Mouse (Mus musculus): ENCODE data around the gene Ddx18. TPM values are rescaled to one million over a fixed set of nuclear protein-coding genes. Genes with fewer than 3 reads are reported as not detected.

The Ddx18 gene
- polyA plus RNA-seq (2015; fragmentation: Nextera tagmentation; extraction: Ambion mirVana): 53.2 and 55.2 TPM in 2 replicates

DNA sequence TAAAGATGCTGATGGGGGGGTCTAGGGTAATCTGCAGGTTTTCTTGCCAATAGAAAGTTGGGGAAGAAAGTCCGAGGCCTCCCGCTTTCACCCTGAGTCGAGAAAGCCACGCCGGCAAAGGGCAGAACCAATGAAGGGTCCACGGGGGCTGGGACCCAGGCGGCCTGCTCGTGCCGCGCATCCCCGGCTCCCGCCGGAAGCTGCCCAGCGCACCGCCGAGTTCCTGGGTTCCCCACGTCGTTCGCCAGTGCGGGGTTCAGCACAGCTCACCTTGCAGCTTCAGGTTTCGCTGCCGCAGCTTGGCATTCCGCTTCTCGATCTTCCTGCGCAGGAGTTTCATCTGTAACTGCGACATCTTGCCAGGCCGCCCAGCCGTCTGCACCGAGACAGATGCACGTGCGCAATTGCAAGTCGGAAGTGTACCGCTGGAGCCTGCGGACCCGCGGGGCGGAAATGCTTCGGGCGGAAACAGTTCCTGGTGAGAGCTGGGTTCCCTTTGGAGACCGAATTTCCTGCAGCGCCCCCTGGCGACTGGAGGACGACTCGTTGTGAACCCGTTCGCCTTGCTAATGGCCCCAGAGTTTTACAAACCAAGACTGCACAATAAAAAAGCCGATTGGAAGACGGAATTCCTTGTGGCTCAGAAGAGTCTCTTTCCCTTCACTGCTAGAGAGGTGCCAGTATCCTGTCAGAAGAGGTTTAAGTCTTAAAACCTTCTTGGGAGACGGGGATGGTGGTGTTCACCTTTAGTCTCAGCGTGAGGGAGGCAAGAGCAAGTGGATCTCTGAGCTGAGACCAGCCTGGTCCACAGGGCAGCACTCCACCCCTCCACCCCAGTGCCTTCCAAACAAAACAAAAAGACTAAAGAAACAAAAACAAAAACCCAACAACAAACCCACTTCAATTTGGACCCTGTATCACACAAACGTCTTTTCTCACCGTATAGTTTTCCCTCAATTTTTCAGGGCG is at the start of gene Ddx18:
Gene Ddx18 (minus strand): TSS at position 469 of the 969 bp plus-strand sequence.
- peaks cover 7% of the 10 kb centered on the region; the same call in 1 of the 2 replicates for H3K4me1 ChIP-seq
- H3K36me3 ChIP-seq: peaks cover 26% of the 10 kb centered on the region
- H3K9me3 ChIP-seq: no peaks in the 10 kb centered on the region
- peak within 1 kb of the TSS; percentile 59 for H3K4me2 ChIP-seq
- WGBS: 7% methylated on average over 53 of the region's 53 CpGs
- 0 out of 2 replicates have a peak within 1 kb of the TSS, but pooled peaks have one; percentile 29 for H3K27ac ChIP-seq
- peak; percentile 96 for ATAC-seq (ENCODE audit: borderline replicate concordance, extremely low read depth, low FRiP score, low TSS enrichment)
- peak within 1 kb of the TSS; percentile 78 for H3K4me3 ChIP-seq
- no peaks in the 10 kb centered on the region for H3K27me3 ChIP-seq
- H3K9ac ChIP-seq: peak within 1 kb of the TSS; percentile 60

DNA sequence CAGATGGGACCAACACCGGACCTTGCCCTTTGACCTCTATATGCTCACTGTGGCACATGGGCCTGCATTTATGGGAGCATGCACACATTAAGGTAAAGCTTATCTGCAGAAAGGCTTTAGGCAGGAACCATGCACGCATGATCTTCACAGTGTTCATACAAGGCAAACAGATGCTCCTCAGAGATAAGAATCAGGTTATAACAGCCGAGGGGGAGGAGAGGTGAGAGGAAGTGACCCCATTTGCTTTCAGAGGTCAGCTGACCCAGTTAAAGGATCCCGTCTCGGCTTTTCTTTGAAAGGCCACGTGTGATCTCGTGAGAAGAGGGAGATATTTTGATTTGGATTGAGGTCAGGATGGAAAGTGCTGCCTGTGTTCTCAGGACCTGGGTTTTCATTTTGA is 40.2 kb upstream of the Ddx18 start:
- H3K27ac ChIP-seq: no peak overlapping the region
- 40% methylated on average over 7 of the region's 7 CpGs for WGBS
- no peaks in the 10 kb centered on the region for H3K9me3 ChIP-seq
- H3K4me3 ChIP-seq: no peak overlapping the region
- H3K4me2 ChIP-seq: no peak overlapping the region
- H3K27me3 ChIP-seq: no peaks in the 10 kb centered on the region
- 0 out of 2 replicates have a peak, but pooled peaks have one; percentile 35 for ATAC-seq (ENCODE audit: borderline replicate concordance, extremely low read depth, low FRiP score, low TSS enrichment)
- H3K4me1 ChIP-seq: no peaks in the 10 kb centered on the region
- H3K9ac ChIP-seq: no peak overlapping the region
- no peaks in the 10 kb centered on the region for H3K36me3 ChIP-seq

DNA sequence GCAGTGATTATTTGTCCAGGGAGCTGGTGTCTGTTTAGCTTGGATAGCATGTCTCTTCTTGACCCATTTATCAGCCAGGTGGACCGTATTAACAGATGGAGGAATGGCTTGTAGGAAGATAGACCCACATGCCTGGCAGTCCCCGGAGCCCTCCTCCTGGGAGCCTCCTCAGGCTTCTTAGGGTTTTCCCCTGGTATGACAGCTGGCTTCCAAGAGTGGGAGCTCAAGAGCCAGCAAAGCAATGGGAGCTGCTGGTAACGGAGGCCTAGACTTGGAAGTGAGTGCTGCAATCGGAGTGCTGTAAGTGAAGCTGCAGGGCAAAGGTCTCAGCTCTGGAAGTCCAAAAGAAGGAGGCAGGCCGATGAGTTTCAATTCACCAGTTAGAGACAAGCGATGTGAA is 37.3 kb upstream of the Ddx18 start:
- ATAC-seq (ENCODE audit: borderline replicate concordance, extremely low read depth, low FRiP score, low TSS enrichment): no peak
- 39% methylated on average over 6 of the region's 6 CpGs for WGBS
- no peaks in the 10 kb centered on the region for H3K36me3 ChIP-seq
- no peak overlapping the region for H3K27ac ChIP-seq
- H3K9me3 ChIP-seq: no peaks in the 10 kb centered on the region
- no peaks in the 10 kb centered on the region for H3K4me1 ChIP-seq
- no peak overlapping the region for H3K4me2 ChIP-seq
- no peaks in the 10 kb centered on the region for H3K27me3 ChIP-seq
- H3K4me3 ChIP-seq: no peak overlapping the region
- no peak overlapping the region for H3K9ac ChIP-seq

DNA sequence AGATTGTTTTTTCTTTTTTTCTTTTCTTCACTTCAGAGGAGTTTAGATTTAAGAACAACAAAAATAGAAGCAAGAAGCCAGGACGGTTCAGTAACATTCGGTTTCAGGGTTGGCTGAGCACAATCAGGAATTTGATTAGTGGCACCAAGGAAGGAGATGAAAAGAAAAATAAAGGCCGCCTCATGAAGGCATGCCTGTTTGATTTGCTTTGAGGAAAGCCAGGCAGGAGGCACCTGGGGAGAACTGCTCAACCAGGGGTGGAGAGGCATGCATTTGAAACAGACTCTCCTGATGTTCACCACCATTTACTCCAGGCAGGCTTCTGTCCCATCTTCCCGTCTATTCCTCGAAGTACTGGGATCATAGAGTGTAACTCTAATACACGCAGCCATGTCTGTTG is 34.1 kb upstream of the Ddx18 start:
- H3K36me3 ChIP-seq: no peaks in the 10 kb centered on the region
- 83% methylated on average over 6 of the region's 6 CpGs for WGBS
- H3K4me3 ChIP-seq: no peak overlapping the region
- ATAC-seq (ENCODE audit: borderline replicate concordance, extremely low read depth, low FRiP score, low TSS enrichment): no peak
- H3K4me1 ChIP-seq: no peaks in the 10 kb centered on the region
- H3K27ac ChIP-seq: no peak overlapping the region
- H3K9ac ChIP-seq: no peak overlapping the region
- no peak overlapping the region for H3K4me2 ChIP-seq
- no peaks in the 10 kb centered on the region for H3K27me3 ChIP-seq
- H3K9me3 ChIP-seq: no peaks in the 10 kb centered on the region

DNA sequence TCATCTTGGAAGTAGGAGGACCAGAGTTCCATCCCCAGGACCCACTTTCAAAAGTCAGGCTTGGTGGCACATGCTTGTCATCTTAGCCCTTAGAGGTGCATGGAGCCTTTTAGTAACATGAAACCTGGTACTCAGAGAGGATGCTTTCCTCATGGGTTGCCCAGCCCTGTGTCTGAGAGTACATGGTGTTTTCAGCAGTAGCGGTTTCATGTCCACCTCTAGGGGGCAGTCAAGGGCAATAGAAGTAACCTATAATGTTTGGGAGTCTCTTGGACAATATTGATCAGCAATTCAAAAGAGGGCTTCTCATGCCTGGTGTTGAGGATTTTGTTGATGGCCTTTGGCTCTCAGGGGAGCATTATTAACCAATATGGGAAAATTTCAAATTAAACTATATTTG is 33.3 kb upstream of the Ddx18 start:
- H3K27ac ChIP-seq: no peak overlapping the region
- no peaks in the 10 kb centered on the region for H3K27me3 ChIP-seq
- ATAC-seq (ENCODE audit: borderline replicate concordance, extremely low read depth, low FRiP score, low TSS enrichment): no peak
- H3K36me3 ChIP-seq: no peaks in the 10 kb centered on the region
- H3K4me3 ChIP-seq: no peak overlapping the region
- 32% methylated on average over 1 of the region's 1 CpGs for WGBS
- H3K9me3 ChIP-seq: no peaks in the 10 kb centered on the region
- no peak overlapping the region for H3K4me2 ChIP-seq
- H3K9ac ChIP-seq: no peak overlapping the region
- no peaks in the 10 kb centered on the region for H3K4me1 ChIP-seq

DNA sequence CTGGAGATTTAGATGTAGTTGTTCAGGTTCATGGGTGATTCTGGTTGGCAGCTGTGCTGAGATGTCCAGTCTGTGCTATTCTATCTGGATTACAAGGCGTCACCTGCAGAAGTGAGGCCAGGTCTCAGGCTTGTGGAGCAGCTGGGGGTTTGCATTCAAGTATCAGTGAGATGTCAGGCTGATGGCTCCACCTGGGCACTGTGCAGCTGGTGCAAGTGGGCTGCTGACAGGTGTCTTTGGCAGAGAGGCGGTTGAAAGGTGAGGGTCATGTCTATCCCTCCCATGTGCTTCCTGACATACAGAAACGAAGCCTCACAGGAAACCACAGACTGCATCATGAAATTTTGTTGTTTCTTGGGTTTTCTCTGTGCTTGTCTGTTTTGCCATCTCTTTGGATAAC is 30.6 kb upstream of the Ddx18 start:
- no peak overlapping the region for H3K9ac ChIP-seq
- no peak for ATAC-seq (ENCODE audit: borderline replicate concordance, extremely low read depth, low FRiP score, low TSS enrichment)
- H3K4me1 ChIP-seq: no peaks in the 10 kb centered on the region
- no peak overlapping the region for H3K27ac ChIP-seq
- no peaks in the 10 kb centered on the region for H3K36me3 ChIP-seq
- H3K4me2 ChIP-seq: no peak overlapping the region
- H3K4me3 ChIP-seq: no peak overlapping the region
- WGBS: 40% methylated on average over 3 of the region's 3 CpGs
- no peaks in the 10 kb centered on the region for H3K27me3 ChIP-seq
- no peaks in the 10 kb centered on the region for H3K9me3 ChIP-seq

DNA sequence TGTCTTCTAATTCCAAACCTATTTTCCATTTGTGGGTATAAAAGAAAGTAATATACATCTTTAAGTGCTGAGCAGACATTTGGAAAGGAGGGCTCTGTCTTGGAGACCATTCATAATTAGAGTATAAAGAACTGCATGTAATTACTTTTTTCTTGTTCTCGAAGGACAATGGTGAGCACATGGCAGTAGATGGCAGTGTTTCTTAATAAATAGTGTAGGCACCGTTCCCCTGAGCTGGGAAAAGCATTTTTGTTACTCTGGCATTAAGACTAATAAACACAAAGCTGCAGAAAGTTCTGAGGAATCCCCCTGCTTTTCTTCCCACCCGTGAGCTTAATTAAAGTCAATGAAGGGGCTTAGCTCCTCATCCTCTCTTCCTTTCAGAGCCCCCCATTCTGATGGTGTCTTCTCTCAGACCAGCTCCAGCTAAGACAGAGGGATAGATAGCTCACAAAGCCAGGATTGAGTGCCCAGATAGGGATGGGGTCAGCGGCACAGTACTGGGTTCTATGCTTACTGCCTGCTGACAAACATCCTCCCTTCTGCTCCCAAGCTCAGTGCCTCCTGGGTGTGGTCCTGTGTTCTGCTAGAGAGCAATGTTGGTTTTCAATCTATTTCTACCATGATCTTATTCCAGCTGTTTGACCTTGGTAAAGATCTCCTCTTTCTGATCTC is 29.3 kb upstream of the Ddx18 start:
- Histone ChIP-seq H3K4me1 (no peaks in the 10 kb centered on the region), H3K4me2 (no peak overlapping the region), H3K4me3 (no peak overlapping the region), H3K9me3 (no peaks in the 10 kb centered on the region), H3K9ac (no peak overlapping the region), H3K27ac (no peak overlapping the region), H3K27me3 (no peaks in the 10 kb centered on the region), H3K36me3 (no peaks in the 10 kb centered on the region)
- ATAC-seq (ENCODE audit: borderline replicate concordance, extremely low read depth, low FRiP score, low TSS enrichment): no peak
- WGBS: 26% methylated on average over 4 of the region's 4 CpGs

DNA sequence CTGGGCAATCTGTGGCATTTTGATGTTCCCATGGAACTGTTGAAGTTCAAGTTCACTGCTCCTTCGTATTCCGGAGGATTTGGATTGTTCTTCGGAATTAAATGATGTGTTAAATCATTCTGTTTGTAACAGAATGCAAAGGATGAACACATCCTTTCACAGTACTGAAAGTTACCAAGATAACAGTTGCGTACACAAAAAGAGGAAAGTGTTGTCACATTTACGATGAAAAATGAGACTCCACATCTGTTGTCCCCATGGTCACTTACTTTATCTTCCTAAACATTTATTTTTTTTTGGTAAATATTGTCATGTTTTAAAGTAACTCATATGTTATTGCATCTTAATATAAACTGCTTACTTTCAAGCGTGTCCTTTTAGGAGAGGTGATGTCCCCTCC is 17.0 kb upstream of the Ddx18 start:
- 28% methylated on average over 6 of the region's 6 CpGs for WGBS
- Histone ChIP-seq H3K9ac (no peak overlapping the region), H3K4me2 (no peak overlapping the region), H3K27ac (no peak overlapping the region), H3K36me3 (no peaks in the 10 kb centered on the region), H3K9me3 (no peaks in the 10 kb centered on the region), H3K4me1 (no peaks in the 10 kb centered on the region), H3K4me3 (no peak overlapping the region), H3K27me3 (no peaks in the 10 kb centered on the region)
- ATAC-seq (ENCODE audit: borderline replicate concordance, extremely low read depth, low FRiP score, low TSS enrichment): peak; percentile 23; the same call in 1 of the 2 replicates

DNA sequence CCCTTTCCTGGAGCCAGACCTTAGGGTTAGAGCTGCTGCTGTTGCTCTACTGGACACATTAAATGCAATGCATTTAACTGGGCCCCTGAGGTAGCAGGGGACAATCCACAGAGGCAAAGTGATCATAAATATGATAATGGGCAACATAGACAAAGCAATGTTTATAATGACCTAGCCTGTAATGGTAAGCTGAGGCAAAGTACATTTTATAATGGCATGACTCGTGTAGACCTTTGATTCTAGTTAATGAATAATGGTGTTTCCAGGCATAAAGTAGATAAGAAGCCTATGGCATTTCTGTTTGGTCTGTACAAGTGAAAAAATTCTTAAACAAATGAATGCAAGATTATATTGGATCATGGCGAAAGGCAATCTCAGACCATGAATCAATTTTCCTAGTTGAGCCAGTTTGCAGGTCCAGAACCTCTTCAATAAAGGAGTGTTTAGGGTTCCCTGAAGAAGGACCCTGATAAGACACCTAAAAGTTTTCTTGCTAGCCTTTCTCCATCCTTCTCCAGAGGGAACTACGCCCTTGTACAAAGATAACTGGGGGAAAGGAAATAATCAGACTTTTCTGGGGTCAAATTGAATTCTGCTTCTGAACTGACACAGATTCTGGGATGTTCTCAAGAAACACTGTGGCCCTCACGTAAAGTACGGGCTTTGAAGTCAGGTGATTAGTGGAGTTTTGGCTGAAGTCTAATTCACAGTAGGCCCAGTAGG is 13.5 kb upstream of the Ddx18 start:
- WGBS: 75% methylated on average over 5 of the region's 5 CpGs
- no peaks in the 10 kb centered on the region for H3K27me3 ChIP-seq
- no peaks in the 10 kb centered on the region for H3K4me1 ChIP-seq
- ATAC-seq (ENCODE audit: borderline replicate concordance, extremely low read depth, low FRiP score, low TSS enrichment): no peak
- H3K4me3 ChIP-seq: no peak overlapping the region
- H3K4me2 ChIP-seq: no peak overlapping the region
- no peak overlapping the region for H3K27ac ChIP-seq
- H3K9me3 ChIP-seq: no peaks in the 10 kb centered on the region
- no peaks in the 10 kb centered on the region for H3K36me3 ChIP-seq
- no peak overlapping the region for H3K9ac ChIP-seq

DNA sequence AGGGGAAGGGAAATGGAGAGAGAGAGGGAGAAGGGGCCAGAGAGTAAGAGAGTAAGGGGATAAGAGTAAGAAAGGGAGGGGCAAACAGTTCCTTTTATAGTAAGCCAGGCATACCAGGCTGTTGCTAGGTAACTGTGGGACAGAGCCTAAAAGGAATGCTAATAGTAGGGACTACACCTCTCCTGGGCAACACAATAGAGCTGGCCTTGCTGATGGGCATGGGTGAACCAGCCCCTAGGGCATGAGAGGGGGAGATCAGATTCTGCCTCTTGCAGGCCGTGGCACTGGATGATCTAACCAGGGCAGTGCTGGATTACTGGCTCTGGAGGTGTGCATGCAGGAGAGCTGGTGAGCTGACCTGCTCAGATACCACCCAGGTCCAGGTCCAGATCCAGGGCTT is 9.7 kb upstream of the Ddx18 start:
- no peaks in the 10 kb centered on the region for H3K36me3 ChIP-seq
- H3K27me3 ChIP-seq: no peaks in the 10 kb centered on the region
- WGBS: 67% methylated on average over 1 of the region's 1 CpGs
- no peak overlapping the region for H3K9ac ChIP-seq
- no peaks in the 10 kb centered on the region for H3K4me1 ChIP-seq
- no peak overlapping the region for H3K27ac ChIP-seq
- no peak overlapping the region for H3K4me3 ChIP-seq
- no peak overlapping the region for H3K4me2 ChIP-seq
- no peaks in the 10 kb centered on the region for H3K9me3 ChIP-seq
- no peak for ATAC-seq (ENCODE audit: borderline replicate concordance, extremely low read depth, low FRiP score, low TSS enrichment)

DNA sequence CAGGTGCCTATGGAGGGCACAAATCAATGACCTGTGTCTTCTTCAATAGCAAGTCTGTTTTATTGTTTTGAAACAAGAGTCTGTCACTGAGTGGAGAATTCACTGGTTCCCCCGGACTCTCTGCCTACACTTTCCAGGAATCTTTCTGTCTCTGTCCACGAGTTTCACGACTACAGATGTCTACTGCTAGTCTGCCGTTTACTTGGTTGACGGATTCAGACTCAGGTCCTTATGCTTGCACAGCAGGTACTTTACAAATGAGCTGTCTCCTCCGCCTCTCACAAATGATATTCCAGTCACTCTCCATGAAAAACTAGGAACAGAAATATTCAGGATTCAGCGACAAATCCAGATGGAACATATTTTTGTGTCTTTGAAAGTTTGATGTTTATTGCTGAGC is 2.7 kb upstream of the Ddx18 start:
- no peak for ATAC-seq (ENCODE audit: borderline replicate concordance, extremely low read depth, low FRiP score, low TSS enrichment)
- Histone ChIP-seq H3K27me3 (no peaks in the 10 kb centered on the region), H3K36me3 (peaks cover 1% of the 10 kb centered on the region; the same call in 1 of the 2 replicates), H3K4me3 (no peak overlapping the region), H3K27ac (no peak overlapping the region), H3K4me2 (no peak overlapping the region), H3K9ac (no peak overlapping the region), H3K9me3 (no peaks in the 10 kb centered on the region), H3K4me1 (peaks cover 7% of the 10 kb centered on the region; the same call in 1 of the 2 replicates)
- 83% methylated on average over 7 of the region's 7 CpGs for WGBS

Measured in lung, embryonic 15.5 days (tissue).